ENCODE assay signal across 20 mouse cellular contexts in genomic region chr14:121663913-121664312, GRCm38 (mm10).
"Had no signal": no experiment of that assay in that cellular context is flagged by ENCODE, and none has a peak within 500 bp of the region (broad histone marks: within the 10 kb centered on the region; RNA-seq: fewer than 3 reads in every experiment).

No protein-coding gene starts in this region.

- H3K27me3 ChIP-seq: hindbrain, embryonic 15.5 days; limb, embryonic 12.5 days; limb, embryonic 15.5 days; lung, embryonic 15.5 days; megakaryocyte, embryonic 14.5 days; midbrain, embryonic 13.5 days; neural tube, embryonic 13.5 days had no signal

- H3K4me2 ChIP-seq: hindbrain, embryonic 15.5 days; limb, embryonic 12.5 days; limb, embryonic 15.5 days; lung, embryonic 15.5 days; midbrain, embryonic 13.5 days; neural tube, embryonic 13.5 days had no signal

- DNase-seq: left cerebral cortex, postnatal 4 days; lung, adult 18-20 months; lung, postnatal 10 days; lung, postnatal 36 days; retina, postnatal 1 day; thymus, adult 2 months; thymus, postnatal 14 days; thymus, postnatal 4 days had no signal

- H3K4me1 ChIP-seq: hindbrain, embryonic 15.5 days; midbrain, embryonic 10.5 days; midbrain, embryonic 13.5 days; neural tube, embryonic 13.5 days had no signal

- H3K9me3 ChIP-seq: hindbrain, embryonic 15.5 days; limb, embryonic 15.5 days; lung, embryonic 15.5 days; midbrain, embryonic 10.5 days; midbrain, embryonic 13.5 days had no signal

- H3K27ac ChIP-seq: hindbrain, embryonic 15.5 days; limb, embryonic 12.5 days; limb, embryonic 15.5 days; liver, embryonic 14.5 days; lung, embryonic 15.5 days; midbrain, embryonic 10.5 days; midbrain, embryonic 13.5 days; neural tube, embryonic 13.5 days; stomach, postnatal 0 days had no signal

- H3K9ac ChIP-seq: hindbrain, embryonic 15.5 days; limb, embryonic 12.5 days; limb, embryonic 15.5 days; liver, embryonic 14.5 days; lung, embryonic 15.5 days; midbrain, embryonic 13.5 days; neural tube, embryonic 13.5 days had no signal

- ATAC-seq: midbrain, embryonic 13.5 days; midbrain, embryonic 16.5 days had no signal

- H3K4me3 ChIP-seq: hindbrain, embryonic 15.5 days; limb, embryonic 12.5 days; limb, embryonic 15.5 days; lung, embryonic 15.5 days; midbrain, embryonic 10.5 days; midbrain, embryonic 13.5 days; myocyte; neural tube, embryonic 13.5 days had no signal

- H3K36me3 ChIP-seq: hindbrain, embryonic 15.5 days; limb, embryonic 12.5 days; limb, embryonic 15.5 days; lung, embryonic 15.5 days; midbrain, embryonic 10.5 days; midbrain, embryonic 13.5 days; neural tube, embryonic 13.5 days had no signal
